Mouse (Mus musculus): ENCODE data around the gene Cyp2c55. TPM values are rescaled to one million over a fixed set of nuclear protein-coding genes. Genes with fewer than 3 reads are reported as not detected.

The Cyp2c55 gene
- not detected in 2 replicates for polyA plus RNA-seq (2015; fragmentation: Nextera tagmentation; extraction: Ambion mirVana)

GRCm38 (mm10) chr19:39006715-39007114 is at the start of gene Cyp2c55:
Cyp2c55 (plus strand) TSS chr19:39007019.
- no peak within 1 kb of the TSS for H3K9ac ChIP-seq
- no peaks in the 10 kb centered on the region for H3K9me3 ChIP-seq

GRCm38 (mm10) chr19:38970741-38971140 is 36.1 kb upstream of the Cyp2c55 start:
- Histone ChIP-seq H3K27me3 (replicated peaks) (no peaks in the 10 kb centered on the region), H3K9me3 (no peaks in the 10 kb centered on the region)
- 92% methylated on average over 6 of the region's 6 CpGs for WGBS

More at GRCm38 (mm10) chr19:39006715-39007114, at the start of gene Cyp2c55:
- H3K4me1 ChIP-seq = no peaks in the 10 kb centered on the region
- H3K4me2 ChIP-seq = no peak within 1 kb of the TSS
- H3K27ac ChIP-seq = no peak within 1 kb of the TSS
- no peaks in the 10 kb centered on the region for H3K36me3 ChIP-seq (replicated peaks)
- ATAC-seq (replicated peaks) = no peak
- no peak within 1 kb of the TSS for H3K4me3 ChIP-seq
- H3K27me3 ChIP-seq (replicated peaks) = no peaks in the 10 kb centered on the region

GRCm38 (mm10) chr19:38972581-38972980 is 34.2 kb upstream of the Cyp2c55 start:
- Histone ChIP-seq H3K4me1 (no peaks in the 10 kb centered on the region), H3K27ac (no peak overlapping the region), H3K9ac (no peak overlapping the region), H3K36me3 (replicated peaks) (no peaks in the 10 kb centered on the region), H3K9me3 (no peaks in the 10 kb centered on the region), H3K4me2 (no peak overlapping the region), H3K27me3 (replicated peaks) (no peaks in the 10 kb centered on the region), H3K4me3 (no peak overlapping the region)
- 0 out of 2 replicates have a peak, but pooled peaks have one; percentile 33 for ATAC-seq (replicated peaks)
- WGBS = 76% methylated on average over 5 of the region's 5 CpGs

More at GRCm38 (mm10) chr19:38970741-38971140, 36.1 kb upstream of the Cyp2c55 start:
- Histone ChIP-seq H3K9ac (no peak overlapping the region), H3K4me1 (no peaks in the 10 kb centered on the region), H3K4me2 (no peak overlapping the region), H3K4me3 (no peak overlapping the region), H3K36me3 (replicated peaks) (no peaks in the 10 kb centered on the region), H3K27ac (no peak overlapping the region)
- no peak for ATAC-seq (replicated peaks)

- Histone ChIP-seq H3K4me3 (no peak overlapping the region), H3K4me1 (no peaks in the 10 kb centered on the region), H3K4me2 (no peak overlapping the region), H3K27me3 (replicated peaks) (no peaks in the 10 kb centered on the region), H3K9ac (no peak overlapping the region), H3K9me3 (no peaks in the 10 kb centered on the region), H3K27ac (no peak overlapping the region), H3K36me3 (replicated peaks) (no peaks in the 10 kb centered on the region)
- 51% methylated on average over 7 of the region's 7 CpGs for WGBS
- ATAC-seq (replicated peaks) = no peak
Observed at GRCm38 (mm10) chr19:38973666-38974065, 33.2 kb upstream of the Cyp2c55 start.

- ATAC-seq (replicated peaks) = no peak
- H3K9ac ChIP-seq = no peak overlapping the region
- H3K4me1 ChIP-seq = no peaks in the 10 kb centered on the region
- no peak overlapping the region for H3K27ac ChIP-seq
- no peak overlapping the region for H3K4me2 ChIP-seq
- no peaks in the 10 kb centered on the region for H3K27me3 ChIP-seq (replicated peaks)
- no peaks in the 10 kb centered on the region for H3K36me3 ChIP-seq (replicated peaks)
- H3K9me3 ChIP-seq = no peaks in the 10 kb centered on the region
- no peak overlapping the region for H3K4me3 ChIP-seq
Observed at GRCm38 (mm10) chr19:38976269-38976668, 30.6 kb upstream of the Cyp2c55 start.

- H3K36me3 ChIP-seq (replicated peaks) = no peaks in the 10 kb centered on the region
- no peak overlapping the region for H3K4me2 ChIP-seq
- H3K27ac ChIP-seq = no peak overlapping the region
- H3K4me3 ChIP-seq = no peak overlapping the region
- WGBS = 0% methylated on average over 1 of the region's 1 CpGs
- H3K9ac ChIP-seq = no peak overlapping the region
- peak; percentile 42; the same call in 1 of the 2 replicates for ATAC-seq (replicated peaks)
- H3K9me3 ChIP-seq = no peaks in the 10 kb centered on the region
- no peaks in the 10 kb centered on the region for H3K4me1 ChIP-seq
- H3K27me3 ChIP-seq (replicated peaks) = no peaks in the 10 kb centered on the region
Observed at GRCm38 (mm10) chr19:38981966-38982365, 24.9 kb upstream of the Cyp2c55 start.

GRCm38 (mm10) chr19:38998248-38998647 is 8.6 kb upstream of the Cyp2c55 start:
- ATAC-seq (replicated peaks) = no peak
- no peak overlapping the region for H3K4me3 ChIP-seq
- no peak overlapping the region for H3K9ac ChIP-seq
- H3K27me3 ChIP-seq (replicated peaks) = no peaks in the 10 kb centered on the region
- WGBS = 88% methylated on average over 4 of the region's 4 CpGs
- H3K4me2 ChIP-seq = no peak overlapping the region
- no peak overlapping the region for H3K27ac ChIP-seq
- no peaks in the 10 kb centered on the region for H3K9me3 ChIP-seq
- no peaks in the 10 kb centered on the region for H3K4me1 ChIP-seq
- no peaks in the 10 kb centered on the region for H3K36me3 ChIP-seq (replicated peaks)

- Histone ChIP-seq H3K9ac (no peak overlapping the region), H3K4me1 (no peaks in the 10 kb centered on the region), H3K4me2 (no peak overlapping the region), H3K27me3 (replicated peaks) (no peaks in the 10 kb centered on the region), H3K27ac (no peak overlapping the region), H3K4me3 (no peak overlapping the region), H3K9me3 (no peaks in the 10 kb centered on the region), H3K36me3 (replicated peaks) (no peaks in the 10 kb centered on the region)
- 89% methylated on average over 1 of the region's 1 CpGs for WGBS
- ATAC-seq (replicated peaks) = no peak
Observed at GRCm38 (mm10) chr19:38998676-38999075, 8.1 kb upstream of the Cyp2c55 start.

- Histone ChIP-seq H3K4me3 (no peak overlapping the region), H3K4me1 (no peaks in the 10 kb centered on the region), H3K4me2 (no peak overlapping the region), H3K36me3 (replicated peaks) (no peaks in the 10 kb centered on the region), H3K27me3 (replicated peaks) (no peaks in the 10 kb centered on the region), H3K9me3 (no peaks in the 10 kb centered on the region), H3K9ac (no peak overlapping the region), H3K27ac (no peak overlapping the region)
- WGBS = 98% methylated on average over 1 of the region's 1 CpGs
- no peak for ATAC-seq (replicated peaks)
Observed at GRCm38 (mm10) chr19:39005132-39005531, 1.7 kb upstream of the Cyp2c55 start.

GRCm38 (mm10) chr19:39057928-39058327 is 51.1 kb downstream of the Cyp2c55 start:
- Histone ChIP-seq H3K4me1 (no peaks in the 10 kb centered on the region), H3K4me2 (no peak overlapping the region), H3K27ac (no peak overlapping the region), H3K9ac (no peak overlapping the region), H3K27me3 (replicated peaks) (no peaks in the 10 kb centered on the region), H3K36me3 (replicated peaks) (no peaks in the 10 kb centered on the region), H3K9me3 (no peaks in the 10 kb centered on the region), H3K4me3 (no peak overlapping the region)
- 100% methylated on average over 1 of the region's 1 CpGs for WGBS
- no peak for ATAC-seq (replicated peaks)

GRCm38 (mm10) chr19:39060719-39061118 is 53.9 kb downstream of the Cyp2c55 start, which contains the start of gene Cyp2c65:
Cyp2c65 (plus strand) TSS chr19:39061015.
- Histone ChIP-seq H3K9ac (no peak within 1 kb of the TSS), H3K27ac (no peak within 1 kb of the TSS), H3K4me3 (no peak within 1 kb of the TSS), H3K4me2 (no peak within 1 kb of the TSS), H3K27me3 (replicated peaks) (no peaks in the 10 kb centered on the region), H3K4me1 (no peaks in the 10 kb centered on the region), H3K9me3 (no peaks in the 10 kb centered on the region), H3K36me3 (replicated peaks) (no peaks in the 10 kb centered on the region)
- WGBS = 73% methylated on average over 2 of the region's 2 CpGs
- ATAC-seq (replicated peaks) = no peak
